Mouse (Mus musculus) layer of hippocampus, postnatal 14 days (tissue): Measurements from ENCODE around the gene Alyref2. TPM values are rescaled to one million over a fixed set of nuclear protein-coding genes. Genes with fewer than 3 reads are reported as not detected.

ENCODE experiments used
- total RNA-seq, 2 experiments: library from RNA; stranded (reverse); gene quantifications; 2 replicates each; pipeline ENCODE4 v1.2.3; 2021

Alyref2 gene
- total RNA-seq, 2 experiments from 2014 or later = 7.5 to 8.9 TPM

Other genes starting within 250 kb of the Alyref2 start
- gene B4galt3, start 233.2 kb upstream of the Alyref2 start, total RNA-seq = 10 to 100 TPM; 54.8 to 62.8 TPM
- 10 to 100 TPM; 24.2 to 25.2 TPM for gene Ppox, start 222.3 kb upstream of the Alyref2 start, total RNA-seq
- gene Usp21, start 215.5 kb upstream of the Alyref2 start, total RNA-seq = 10 to 100 TPM; 49.2 to 53.6 TPM
- gene Ufc1, start 208.5 kb upstream of the Alyref2 start, total RNA-seq = 100 to 1,000 TPM; 112 TPM
- 10 to 100 TPM; 32.4 to 32.7 TPM for gene Dedd, start 174.3 kb upstream of the Alyref2 start, total RNA-seq
- gene Nit1, start 157.8 kb upstream of the Alyref2 start, total RNA-seq = 10 to 100 TPM; 40.5 to 41.4 TPM
- gene Pfdn2, start 157.8 kb upstream of the Alyref2 start, total RNA-seq = 100 to 1,000 TPM; 123 to 135 TPM
- gene Klhdc9, start 142.7 kb upstream of the Alyref2 start, total RNA-seq = 1 to 10 TPM; 6.8 to 7.4 TPM
- 1 to 10 TPM; 2.1 to 3.1 TPM for gene Nectin4, start 133.4 kb upstream of the Alyref2 start, total RNA-seq
- gene Arhgap30, start 114.5 kb upstream of the Alyref2 start, total RNA-seq = 1 to 10 TPM; 2.1 to 2.4 TPM
- 100 to 1,000 TPM; 129 to 135 TPM for gene Usf1, start 92.2 kb upstream of the Alyref2 start, total RNA-seq
- 1 to 10 TPM; 2.6 to 2.9 TPM for gene Tstd1, start 84.6 kb upstream of the Alyref2 start, total RNA-seq
- gene F11r, start 65.9 kb upstream of the Alyref2 start, total RNA-seq = 1 to 10 TPM; 6.9 to 7.7 TPM
- not detected for gene Itln1, start 31.8 kb downstream of the Alyref2 start, total RNA-seq
- not detected for gene Cd244a, start 55.7 kb downstream of the Alyref2 start, total RNA-seq
- not detected for gene Ly9, start 103.9 kb downstream of the Alyref2 start, total RNA-seq
- not detected for gene Slamf7, start 149.6 kb downstream of the Alyref2 start, total RNA-seq
- not detected for gene Cd48, start 178.5 kb downstream of the Alyref2 start, total RNA-seq